Mouse (Mus musculus) heart, adult 2 months (tissue): ENCODE measurements around the gene Catsperg1. TPM values are rescaled to one million over a fixed set of nuclear protein-coding genes. Genes with fewer than 3 reads are reported as not detected.

Experiments used
- DNase-seq, 2 experiments: peaks; one replicate each; pipeline ENCODE4 v3.0.0; 2021
- H3K27ac ChIP-seq: fragments of 200-600 bp; 2 replicates; pipeline ENCODE4 v1.8.1; 2022
- H3K27me3 ChIP-seq: fragments of 200-500 bp; 2 replicates; pipeline ENCODE4 v1.6.1; 2012; ENCODE audit warnings: mild to moderate bottlenecking, low read length, inconsistent platforms, mixed read lengths; ENCODE audit not compliant: control insufficient read depth, insufficient read depth
- H3K36me3 ChIP-seq: fragments of 200-500 bp; 2 replicates; pipeline ENCODE4 v1.6.1; 2012; ENCODE audit warnings: low read length, inconsistent platforms; ENCODE audit not compliant: control insufficient read depth, insufficient read depth
- H3K4me1 ChIP-seq: fragments of 200-500 bp; 2 replicates; pipeline ENCODE4 v1.6.1; 2011; ENCODE audit warnings: low read length; ENCODE audit not compliant: control insufficient read depth, insufficient read depth
- H3K4me3 ChIP-seq: fragments of 200-600 bp; 2 replicates; pipeline ENCODE4 v1.8.1; 2022
- H3K79me2 ChIP-seq: fragments of 200-500 bp; replicated peaks from 2 replicates; pipeline ENCODE4 v1.6.1; 2012; ENCODE audit warnings: mild to moderate bottlenecking, inconsistent platforms, low read length, moderate library complexity, mixed read lengths; ENCODE audit not compliant: control insufficient read depth, insufficient read depth
- H3K9ac ChIP-seq: fragments of 200-500 bp; 2 replicates; pipeline ENCODE4 v1.6.1; 2012; ENCODE audit warnings: low read depth, mild to moderate bottlenecking, control low read depth, inconsistent platforms, low read length, mixed read lengths
- CTCF ChIP-seq: fragments of 200-600 bp; IDR thresholded peaks from 2 replicates; pipeline ENCODE4 v1.8.1; 2022; ENCODE audit warnings: antibody characterized with exemption, mild to moderate bottlenecking, moderate library complexity
- EP300 ChIP-seq: fragments of 200-500 bp; IDR thresholded peaks from 2 replicates; pipeline ENCODE4 v1.6.1; 2011; ENCODE audit warnings: low read depth, low read length, control low read depth; ENCODE audit not compliant: insufficient read depth
- POLR2A ChIP-seq: fragments of 200-500 bp; IDR thresholded peaks from 2 replicates; pipeline ENCODE4 v1.6.1; 2011; ENCODE audit warnings: mild to moderate bottlenecking, low read depth, low read length, control low read depth; ENCODE audit not compliant: insufficient read depth
- WGBS: fragments of 180-500 bp; shearing (Covaris S2); methylation state at CpG from one replicate; pipeline ENCODE4 v1.1.7; 2018; 5-methylcytosine and 5-hydroxymethylcytosine counted together
- intact Hi-C: fragments of 180-260 bp; cut with DNase I; formaldehyde crosslinking; loops from one replicate; pipeline ENCODE4 v1.15.1; 2025
- polyA plus RNA-seq: library from polyadenylated mRNA; depleted of rRNA; stranded (reverse); fragments of >200 nt; gene quantifications from 2 replicates; pipeline ENCODE4 v1.2.3, GENCODE M21; 2012
- total RNA-seq, 2 experiments: library from RNA; stranded (reverse); gene quantifications; 2 replicates each; pipeline ENCODE4 v1.2.3; 2021

Gene Catsperg1
- total and polyA plus RNA-seq, 3 experiments = 0.30 to 1.0 (median 0.34) TPM

DNA sequence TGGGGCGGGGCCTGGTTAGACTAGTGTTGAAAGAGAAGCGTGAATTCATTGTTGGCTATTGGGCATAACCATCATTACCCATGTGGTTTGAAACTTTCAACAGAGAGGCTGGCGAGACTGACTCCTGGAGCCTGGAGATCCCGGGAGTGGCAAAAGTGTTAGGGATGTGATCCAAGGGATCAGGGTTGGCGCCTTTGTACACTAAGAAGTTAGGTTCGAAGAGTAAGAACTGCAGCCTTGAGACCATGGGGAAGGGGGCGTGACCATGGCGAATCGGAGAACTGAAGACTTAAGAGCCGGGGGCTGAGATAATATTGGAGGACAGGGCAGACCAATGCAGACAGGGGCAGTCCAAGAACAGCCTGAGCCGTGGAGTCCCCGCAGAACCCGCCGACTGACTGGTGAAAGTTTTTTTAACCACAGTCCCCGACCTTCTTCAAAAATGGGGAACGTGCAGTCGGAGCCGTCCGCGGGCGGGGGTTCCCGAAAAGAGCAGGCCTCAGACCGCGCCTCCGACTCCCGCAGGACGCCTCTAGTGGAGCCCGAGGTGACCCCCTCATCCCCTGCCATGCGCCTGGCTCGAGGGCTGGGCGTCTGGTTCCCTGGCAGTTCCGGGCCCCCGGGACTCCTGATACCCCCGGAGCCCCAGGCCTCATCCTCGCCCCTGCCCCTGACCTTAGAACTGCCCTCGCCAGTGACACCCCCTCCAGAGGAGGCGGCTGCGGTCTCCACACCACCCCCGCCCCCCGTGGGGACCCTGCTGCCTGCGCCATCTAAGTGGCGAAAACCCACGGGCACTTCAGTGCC lies 42.9 kb downstream of the Catsperg1 start:
- Histone ChIP-seq H3K27ac (no peak overlapping the region; the same call in 1 of the 2 replicates), H3K4me3 (peak overlapping the region; percentile 75), H3K36me3 (no peaks in the 10 kb centered on the region), H3K9ac (peak overlapping the region; percentile 55), H3K79me2 (no peaks in the 10 kb centered on the region), H3K27me3 (peaks cover 6% of the 10 kb centered on the region; the same call in 1 of the 2 replicates), H3K4me1 (peaks cover 2% of the 10 kb centered on the region; the same call in 1 of the 2 replicates)
- intact Hi-C loops = loop anchor here (2.0 to 10.0 kb wide), 2 partner anchors 14 to 354 kb away; partner anchors contain the start of gene Fam98c
- DNase-seq = peak; percentile 27 to 48
- WGBS = 3% methylated on average over 43 of the region's 43 CpGs
- TF ChIP-seq CTCF (no peak), EP300 (no peak), POLR2A (no peak)

DNA sequence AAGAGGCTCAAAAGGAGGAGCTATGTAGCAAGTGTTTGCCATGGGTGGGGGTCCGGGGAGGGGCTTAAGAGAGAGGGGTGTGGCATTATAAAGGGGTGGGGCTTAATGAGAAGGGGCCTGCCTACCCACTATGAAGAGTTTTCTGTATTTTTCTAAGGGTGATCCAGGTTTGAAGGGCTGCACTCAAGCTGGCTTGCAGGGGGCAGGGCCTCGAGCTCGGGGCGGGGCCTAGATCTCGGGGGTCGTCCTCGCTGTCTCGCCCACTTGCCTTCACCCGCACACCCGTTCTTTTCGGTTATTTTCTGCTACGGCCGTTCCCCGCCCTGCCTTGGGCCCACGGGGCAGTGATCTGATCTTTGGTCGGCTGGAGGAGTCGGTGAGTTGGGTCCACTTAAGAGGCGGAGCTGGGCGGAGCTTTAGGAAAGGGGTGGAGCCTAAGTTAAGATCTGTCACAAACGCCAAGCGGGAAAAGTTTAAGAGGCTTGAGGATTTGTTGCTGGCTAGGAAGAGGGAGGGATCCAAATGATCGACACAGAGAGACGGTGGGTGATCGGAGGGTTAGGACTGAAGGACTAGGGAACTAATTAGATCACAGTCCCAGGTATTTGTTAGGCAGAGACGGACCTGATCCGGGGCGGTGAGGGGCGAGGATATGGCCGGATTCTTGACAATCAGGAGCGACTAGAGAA lies 43.6 kb downstream of the Catsperg1 start, which contains the start of the genes Ggn and Spred3:
Gene Ggn, plus strand, starts transcription at position 145 of the 689 bp plus-strand sequence.
Gene Spred3, minus strand, starts transcription at position 346 of the 689 bp plus-strand sequence.
- 1% methylated on average over 30 of the region's 30 CpGs for WGBS
- H3K36me3 ChIP-seq = no peaks in the 10 kb centered on the region

DNA sequence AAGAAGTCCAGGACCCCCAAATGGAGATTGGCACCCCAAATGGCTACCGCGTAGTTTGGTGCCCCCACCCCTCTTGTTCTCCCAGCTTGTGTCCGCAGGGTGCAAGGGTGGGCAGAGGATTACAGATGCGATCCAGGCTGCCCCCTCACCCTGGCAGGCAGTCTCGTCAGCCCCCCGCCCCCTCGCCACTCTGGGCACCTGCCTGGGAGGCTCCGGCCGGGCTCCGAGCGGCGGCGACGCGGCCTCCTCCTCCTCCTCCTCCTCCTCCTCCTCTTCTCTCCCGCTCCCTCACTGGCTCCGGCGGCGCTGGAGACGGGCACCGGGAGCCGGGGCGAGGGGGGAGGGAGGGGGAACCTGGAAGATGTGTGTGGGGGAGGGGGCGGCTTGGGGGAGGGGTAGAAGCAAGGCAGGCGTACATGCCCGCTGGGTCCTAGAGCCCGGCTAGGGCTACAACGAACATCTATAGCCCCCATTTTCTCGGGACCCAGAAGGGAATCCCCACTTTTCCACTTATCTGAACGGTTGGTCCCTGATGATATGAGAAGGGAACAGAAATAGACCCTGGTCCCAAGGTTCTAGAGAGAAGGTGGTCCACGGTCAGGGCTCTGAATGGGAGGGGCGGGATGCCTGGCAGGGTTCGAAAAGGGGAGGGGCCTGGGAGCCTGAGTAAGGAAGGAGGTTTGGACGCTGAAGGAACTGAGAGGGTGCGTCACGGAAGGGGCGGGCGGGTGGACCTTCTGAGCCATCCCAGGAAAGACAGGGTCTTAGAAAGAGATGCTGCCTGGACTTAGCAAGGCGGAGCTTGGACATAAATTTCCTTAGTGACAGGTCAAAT lies 44.4 kb downstream of the Catsperg1 start:
- peak; percentile 78 to 83 for DNase-seq
- no peak for TF ChIP-seq EP300
- no peak for TF ChIP-seq POLR2A
- no peak for TF ChIP-seq CTCF
- Histone ChIP-seq H3K79me2 (no peaks in the 10 kb centered on the region), H3K4me1 (peaks cover 2% of the 10 kb centered on the region; the same call in 1 of the 2 replicates), H3K27me3 (peaks cover 6% of the 10 kb centered on the region; the same call in 1 of the 2 replicates), H3K36me3 (no peaks in the 10 kb centered on the region), H3K27ac (peak overlapping the region; percentile 67; the same call in 1 of the 2 replicates), H3K9ac (peak overlapping the region; percentile 71), H3K4me3 (peak overlapping the region; percentile 75)
- WGBS = under 1% methylated on average over 32 of the region's 39 CpGs
- intact Hi-C loops = loop anchor here (2.0 to 10.0 kb wide), 2 partner anchors 13 to 355 kb away; partner anchors contain the start of gene Fam98c

More for the DNA sequence above, 43.6 kb downstream of the Catsperg1 start, which contains the start of the genes Ggn and Spred3:
- peak within 1 kb of the TSS; percentile 71 for H3K9ac ChIP-seq
- peak within 1 kb of the TSS; percentile 67 for H3K27ac ChIP-seq
- H3K4me1 ChIP-seq = peaks cover 2% of the 10 kb centered on the region; the same call in 1 of the 2 replicates
- TF ChIP-seq POLR2A (no peak), EP300 (no peak), CTCF (no peak)
- intact Hi-C loops = loop anchor here (2.0 to 10.0 kb wide), 2 partner anchors 13 to 355 kb away; partner anchors contain the start of gene Fam98c
- peak within 1 kb of the TSS; percentile 75 for H3K4me3 ChIP-seq
- H3K27me3 ChIP-seq = peaks cover 6% of the 10 kb centered on the region; the same call in 1 of the 2 replicates
- peak; percentile 83 to 84 for DNase-seq
- no peaks in the 10 kb centered on the region for H3K79me2 ChIP-seq

DNA sequence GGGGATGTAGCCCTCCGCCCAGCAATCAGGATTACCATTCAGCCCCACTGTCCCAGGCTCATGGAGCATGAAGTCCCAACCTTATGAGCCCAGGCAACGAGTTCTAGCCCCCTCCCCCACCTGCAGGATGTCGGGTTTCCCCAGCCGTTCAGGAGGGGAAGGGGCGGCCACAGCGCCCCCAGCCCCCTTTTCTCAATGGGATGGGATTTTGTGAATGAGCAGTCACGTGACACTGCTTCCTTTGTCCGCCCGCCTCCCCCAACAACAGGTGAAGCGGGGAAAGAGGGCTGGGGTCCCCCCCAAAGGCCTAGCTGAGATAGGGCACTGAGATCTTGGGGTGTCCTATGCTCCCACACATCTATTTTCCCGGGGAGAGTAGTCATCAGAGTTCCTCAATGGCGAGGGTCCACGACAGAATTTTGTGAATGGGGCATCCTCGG lies 45.0 kb downstream of the Catsperg1 start:
- Histone ChIP-seq H3K36me3 (no peaks in the 10 kb centered on the region), H3K27ac (no peak overlapping the region), H3K4me3 (peak overlapping the region; percentile 75), H3K9ac (peak overlapping the region; percentile 71), H3K27me3 (peaks cover 6% of the 10 kb centered on the region; the same call in 1 of the 2 replicates), H3K79me2 (no peaks in the 10 kb centered on the region), H3K4me1 (peaks cover 2% of the 10 kb centered on the region; the same call in 1 of the 2 replicates)
- intact Hi-C loops = no loop called here
- DNase-seq = no peak
- TF ChIP-seq POLR2A (no peak), EP300 (no peak), CTCF (no peak)
- WGBS = 3% methylated on average over 14 of the region's 14 CpGs
